Mouse (Mus musculus) embryonic fibroblast, embryonic 13.5 days (primary cell): ENCODE data around the gene Slco1a1. TPM values are rescaled to one million over a fixed set of nuclear protein-coding genes. Genes with fewer than 3 reads are reported as not detected.

Experiments
- H3K27ac ChIP-seq: 2 replicates; pipeline ENCODE4 v1.5.1; 2012; ENCODE audit warnings: low read length, control low read depth, inconsistent platforms; ENCODE audit not compliant: insufficient read depth
- H3K4me1 ChIP-seq: 2 replicates; pipeline ENCODE4 v1.6.1; 2011; ENCODE audit warnings: low read length; ENCODE audit not compliant: control insufficient read depth, insufficient read depth
- H3K4me3 ChIP-seq: 2 replicates; pipeline ENCODE4 v1.5.1; 2011; ENCODE audit warnings: mild to moderate bottlenecking, control low read depth, low read length; ENCODE audit not compliant: insufficient read depth
- CTCF ChIP-seq: IDR thresholded peaks from 2 replicates; pipeline ENCODE4 v1.5.1; 2011; ENCODE audit warnings: mild to moderate bottlenecking, control low read depth, low read length, moderate library complexity, borderline replicate concordance; ENCODE audit not compliant: insufficient read depth
- POLR2A ChIP-seq: IDR thresholded peaks from 2 replicates; pipeline ENCODE4 v1.6.1; 2011; ENCODE audit warnings: low read depth, mild to moderate bottlenecking, control low read depth, low read length, moderate library complexity
- polyA plus RNA-seq: library from polyadenylated mRNA; stranded (reverse); fragments of >200 nt; gene quantifications from 2 replicates; pipeline ENCODE4 v1.2.4, GENCODE M21; 2011; ENCODE audit warnings: low read depth; ENCODE audit not compliant: missing spikeins, insufficient read length

Gene Slco1a1
- polyA plus RNA-seq, 1 experiment = not detected

DNA sequence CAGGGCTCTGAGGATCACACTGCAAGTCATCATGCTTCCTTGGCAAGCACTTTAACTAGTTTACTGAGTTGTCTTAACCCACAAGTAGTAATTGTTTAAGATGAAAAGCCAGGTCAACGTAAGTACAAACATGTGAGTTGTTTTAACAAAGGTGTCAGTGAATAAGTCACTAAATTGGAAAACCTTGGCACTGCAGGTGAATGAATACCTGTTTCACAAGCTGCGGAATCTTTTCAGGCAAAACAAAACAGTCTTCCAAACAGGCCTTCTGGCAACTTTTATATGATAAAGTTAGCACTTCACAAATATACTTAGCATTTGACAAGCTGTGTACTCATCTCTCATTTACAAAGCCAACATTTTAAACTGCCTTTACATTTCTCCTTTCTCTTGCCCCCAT lies 75.1 kb downstream of the Slco1a1 start:
- no peak overlapping the region for H3K4me3 ChIP-seq
- TF ChIP-seq CTCF = no peak
- TF ChIP-seq POLR2A = no peak

DNA sequence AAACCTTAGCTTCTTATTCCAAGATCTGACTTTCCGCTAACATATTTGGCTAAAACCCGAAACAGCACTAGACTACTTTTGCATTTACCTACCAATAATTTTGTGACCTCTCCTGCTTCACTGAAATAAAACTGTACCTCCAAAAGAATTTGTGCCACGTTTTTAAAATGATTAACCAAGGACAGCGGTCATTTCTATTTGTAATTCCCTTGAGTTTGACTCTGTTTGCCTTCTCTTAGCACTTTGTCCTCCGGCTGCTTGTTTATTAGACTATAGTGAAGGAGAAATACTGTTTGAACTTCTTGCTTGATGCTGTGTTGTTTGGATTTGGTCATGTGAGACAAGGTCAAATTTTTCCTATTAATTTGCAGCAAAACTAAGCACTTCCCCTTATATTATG lies 78.0 kb downstream of the Slco1a1 start:
- no peak overlapping the region for H3K27ac ChIP-seq
- H3K4me3 ChIP-seq = no peak overlapping the region
- no peaks in the 10 kb centered on the region for H3K4me1 ChIP-seq
- no peak for TF ChIP-seq POLR2A

More for the DNA sequence above, 75.1 kb downstream of the Slco1a1 start:
- no peaks in the 10 kb centered on the region for H3K4me1 ChIP-seq
- H3K27ac ChIP-seq = no peak overlapping the region

DNA sequence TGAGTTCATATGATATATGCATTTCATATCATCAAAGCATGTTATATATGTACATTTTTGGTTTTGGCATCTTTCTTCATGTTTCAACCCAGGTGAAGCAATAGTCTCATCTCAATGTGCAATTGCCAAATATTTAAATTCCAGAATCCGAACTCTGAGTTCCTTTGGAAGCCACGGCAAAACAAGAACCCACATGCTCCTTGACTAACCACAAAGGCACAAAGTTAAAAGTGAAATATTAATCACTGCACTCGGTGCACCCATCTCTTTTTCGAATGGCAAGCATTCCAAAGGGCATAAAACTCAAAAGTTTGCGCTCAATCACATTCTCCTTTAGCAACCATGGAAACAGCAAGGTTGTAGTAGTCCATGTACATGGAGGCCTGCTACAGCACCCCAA lies 80.7 kb downstream of the Slco1a1 start:
- Histone ChIP-seq H3K4me3 (no peak overlapping the region), H3K27ac (no peak overlapping the region), H3K4me1 (no peaks in the 10 kb centered on the region)
- TF ChIP-seq POLR2A (no peak), CTCF (no peak)

DNA sequence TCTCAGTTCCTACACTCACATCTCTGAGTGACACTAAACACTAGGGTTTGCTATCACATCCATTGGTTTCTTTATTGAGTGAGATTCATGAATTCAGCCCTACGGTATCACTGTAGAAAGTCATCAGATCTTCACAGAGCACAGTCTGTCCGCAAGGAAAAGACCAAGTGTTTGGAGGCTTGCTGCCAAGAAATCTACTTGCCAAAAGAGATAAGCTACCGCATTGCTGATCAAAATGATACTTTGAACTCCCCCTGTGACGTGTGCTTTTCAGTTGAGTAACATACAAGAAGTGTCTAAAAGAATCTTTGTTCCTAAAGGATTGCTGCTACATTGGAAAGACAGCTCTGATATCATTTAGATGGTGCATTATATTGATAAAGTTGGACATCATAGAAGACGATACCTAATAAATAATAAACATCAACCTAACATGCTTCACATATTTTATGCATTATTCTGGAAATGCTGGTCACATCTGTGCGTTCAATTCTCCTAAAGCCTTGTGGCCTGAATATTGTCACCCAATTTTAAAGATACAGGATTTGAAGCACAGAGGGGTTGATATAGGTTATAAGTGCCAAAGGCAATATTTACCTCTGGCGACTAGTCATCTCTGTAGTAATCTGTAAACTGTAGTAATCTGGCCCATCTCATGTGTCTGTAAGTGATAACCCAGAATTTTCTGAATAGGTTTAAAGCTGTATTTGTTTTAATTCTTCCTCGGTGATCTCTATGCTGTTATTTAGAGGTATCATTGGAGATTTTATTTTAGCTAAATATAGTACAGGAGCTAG lies 88.8 kb downstream of the Slco1a1 start:
- H3K27ac ChIP-seq = no peak overlapping the region
- no peak for TF ChIP-seq CTCF
- TF ChIP-seq POLR2A = no peak
- no peak overlapping the region for H3K4me3 ChIP-seq
- H3K4me1 ChIP-seq = no peaks in the 10 kb centered on the region

Other genes with a start within 250 kb of the Slco1a1 start
- not detected in 2 replicates for gene Gm5724, start 173.2 kb downstream of the Slco1a1 start, polyA plus RNA-seq
- gene Slco1a4, start 90.8 kb downstream of the Slco1a1 start, polyA plus RNA-seq = not detected in 2 replicates
- gene Gm6614, start 64.5 kb upstream of the Slco1a1 start, polyA plus RNA-seq = not detected in 2 replicates